11 mouse cellular contexts compared by ENCODE assay signal in genomic region chr7:25088531-25088930, GRCm38 (mm10). TPM values are rescaled to one million over a fixed set of nuclear protein-coding genes. Genes with fewer than 3 reads are reported as not detected.
DNase-seq lines count a peak whose midpoint lies in the region; ATAC-seq lines count a peak whose summit lies in the region.
"Had no signal": no experiment of that assay in that cellular context is flagged by ENCODE, and none has a peak within 500 bp of the region (broad histone marks: within the 10 kb centered on the region; RNA-seq: fewer than 3 reads in every experiment).

No protein-coding gene starts in this region.

- no peak for DNase-seq in kidney, postnatal 25 days
- no peak for DNase-seq in right cerebral cortex, adult 18-20 months
- DNase-seq: heart, postnatal 10 days; right cerebral cortex, postnatal 14 days; thymus, postnatal 25 days had no signal

- H3K9ac ChIP-seq in kidney, embryonic 15.5 days = no peak overlapping the region
- no peak overlapping the region for H3K9ac ChIP-seq in limb, embryonic 12.5 days (replicated peaks)

- peaks cover 28% of the 10 kb centered on the region for H3K4me1 ChIP-seq in kidney, embryonic 15.5 days
- peaks cover 19% of the 10 kb centered on the region for H3K4me1 ChIP-seq in limb, embryonic 12.5 days (replicated peaks)

- no peaks in the 10 kb centered on the region for H3K27me3 ChIP-seq in kidney, embryonic 15.5 days
- peaks cover 11% of the 10 kb centered on the region for H3K27me3 ChIP-seq in limb, embryonic 12.5 days
- H3K27me3 ChIP-seq: megakaryocyte, embryonic 14.5 days had no signal

- 0 out of 2 replicates have a peak overlapping the region, but pooled peaks have one; percentile 11 for H3K4me2 ChIP-seq in kidney, embryonic 15.5 days
- peak overlapping the region; percentile 6; the same call in 1 of the 2 replicates for H3K4me2 ChIP-seq in limb, embryonic 12.5 days

- no peaks in the 10 kb centered on the region for H3K9me3 ChIP-seq in kidney, embryonic 15.5 days (replicated peaks)
- no peaks in the 10 kb centered on the region for H3K9me3 ChIP-seq in limb, embryonic 12.5 days
- H3K9me3 ChIP-seq: megakaryocyte, embryonic 14.5 days had no signal

- WGBS in kidney, embryonic 15.5 days = 14% methylated on average over 10 of the region's 10 CpGs
- 14% methylated on average over 10 of the region's 10 CpGs for WGBS in limb, embryonic 12.5 days

- 0 out of 2 replicates have a peak, but pooled peaks have one; percentile 30 for ATAC-seq in kidney, embryonic 15.5 days (replicated peaks; ENCODE audit: low FRiP score)
- ATAC-seq in CD4-positive, CD25-positive, alpha-beta regulatory T cell, adult 4 months = peak; percentile 37
- ATAC-seq in common myeloid progenitor, adult 5-6 weeks (replicated peaks; ENCODE audit: low read depth, poor library complexity, severe bottlenecking) = peak; percentile 17
- no peak for ATAC-seq in limb, embryonic 12.5 days (ENCODE audit: insufficient number of reproducible peaks, insufficient read depth, low FRiP score, low TSS enrichment, low read depth)
- ATAC-seq in megakaryocyte, adult 5-6 weeks (ENCODE audit: poor library complexity, severe bottlenecking) = no peak

- no peak overlapping the region for H3K27ac ChIP-seq in kidney, embryonic 15.5 days
- H3K27ac ChIP-seq in limb, embryonic 12.5 days = no peak overlapping the region

- peaks cover 29% of the 10 kb centered on the region for H3K36me3 ChIP-seq in kidney, embryonic 15.5 days
- H3K36me3 ChIP-seq in limb, embryonic 12.5 days = peaks cover 30% of the 10 kb centered on the region

- no peak overlapping the region for H3K4me3 ChIP-seq in kidney, embryonic 15.5 days (replicated peaks)
- H3K4me3 ChIP-seq in limb, embryonic 12.5 days (replicated peaks) = no peak overlapping the region
- H3K4me3 ChIP-seq: megakaryocyte, embryonic 14.5 days had no signal

RNA-seq across cellular contexts. Expression of gene Zfp574, which starts 16.2 kb away (rescaled TPM):
- 33.9 and 37.1 TPM in 2 replicates for polyA plus RNA-seq in kidney, embryonic 15.5 days (2015; fragmentation: Nextera tagmentation; extraction: Ambion mirVana)
- polyA plus RNA-seq in CD4-positive, CD25-positive, alpha-beta regulatory T cell, adult 4 months (2017; shearing (Covaris generic)) = 10 to 100 TPM; 11.3 to 15.1 TPM
- total RNA-seq in common myeloid progenitor, adult 5-6 weeks (2017) = 4.8 and 8.4 TPM in 2 replicates
- polyA plus RNA-seq in limb, embryonic 12.5 days (2016; fragmentation: Nextera tagmentation; extraction: Ambion mirVana) = 39.5 and 40.9 TPM in 2 replicates
- total RNA-seq in megakaryocyte, adult 5-6 weeks (2015) = 6.7 and 6.8 TPM in 2 replicates
- 6.8 and 7.2 TPM in 2 replicates for total RNA-seq in megakaryocyte, adult 5-6 weeks (2017)

RNA-seq across cellular contexts. Expression of gene Grik5, which starts 16.4 kb away (rescaled TPM):
- polyA plus RNA-seq in kidney, embryonic 15.5 days (2015; fragmentation: Nextera tagmentation; extraction: Ambion mirVana) = 5.1 and 7.0 TPM in 2 replicates
- polyA plus RNA-seq in CD4-positive, CD25-positive, alpha-beta regulatory T cell, adult 4 months (2017; shearing (Covaris generic)) = 1 to 10 TPM; 4.1 to 4.5 TPM
- 10.4 and 11.5 TPM in 2 replicates for total RNA-seq in common myeloid progenitor, adult 5-6 weeks (2017)
- 12.4 and 15.0 TPM in 2 replicates for polyA plus RNA-seq in limb, embryonic 12.5 days (2016; fragmentation: Nextera tagmentation; extraction: Ambion mirVana)
- total RNA-seq in megakaryocyte, adult 5-6 weeks (2015) = 1.1 and 1.6 TPM in 2 replicates
- 2.0 and 2.6 TPM in 2 replicates for total RNA-seq in megakaryocyte, adult 5-6 weeks (2017)

Comparison
In these comparisons a context has a peak if more than half of its experiments do, and no peak if none do; other contexts are left out.
1. ATAC-seq: peak in kidney, embryonic 15.5 days (single experiment), CD4-positive, CD25-positive, alpha-beta regulatory T cell, adult 4 months (single experiment) and common myeloid progenitor, adult 5-6 weeks (single experiment); none in limb, embryonic 12.5 days (single experiment) and megakaryocyte, adult 5-6 weeks (single experiment).